Mouse (Mus musculus): ENCODE measurements around the gene Gm16253. TPM values are rescaled to one million over a fixed set of nuclear protein-coding genes. Genes with fewer than 3 reads are reported as not detected.

The Gm16253 gene
- polyA plus RNA-seq, 1 experiment from 2014 or later: not detected

DNA sequence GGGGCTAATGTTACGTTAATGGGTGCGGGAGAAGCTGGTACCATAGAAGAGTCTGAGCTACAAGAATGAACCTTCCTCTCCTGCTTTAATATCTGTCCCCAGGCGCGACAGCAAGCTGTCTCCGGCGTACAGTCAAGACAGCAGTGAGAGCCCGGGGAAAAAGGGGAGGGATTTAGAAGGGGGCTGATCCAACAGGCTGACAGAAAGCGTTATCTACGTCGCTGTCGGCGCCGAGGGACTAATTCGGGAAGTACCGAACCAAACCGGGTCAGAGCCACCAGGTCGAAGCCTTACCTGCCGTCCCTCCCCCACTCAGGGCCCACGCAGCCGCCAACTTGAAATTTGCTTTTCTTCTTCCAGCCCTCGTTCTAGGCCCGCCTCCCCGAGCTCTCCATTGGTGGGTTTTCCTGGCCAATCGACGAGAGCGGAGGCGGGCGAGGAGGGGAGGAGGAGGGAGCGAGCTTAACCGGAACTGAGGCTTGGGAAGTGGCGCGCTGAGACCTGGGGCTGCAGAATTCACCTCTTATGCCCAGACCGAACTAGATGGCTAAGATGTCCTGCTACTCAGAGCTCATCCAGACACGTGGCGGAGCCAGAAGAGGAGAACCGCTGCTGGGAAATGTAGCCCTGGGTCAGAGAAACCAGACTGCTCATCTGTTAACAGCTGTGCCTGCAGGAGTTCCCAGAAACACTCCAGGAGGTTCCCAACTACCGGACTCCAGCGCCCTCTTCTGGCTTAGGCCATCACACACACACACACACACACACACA is 17.2 kb downstream of the Gm16253 start, which contains the start of gene Polr3gl:
Gene Polr3gl, minus strand, starts transcription at position 392 of the 771 bp plus-strand sequence.
- peak; percentile 91 for ATAC-seq (replicated peaks; ENCODE audit: low FRiP score, low read depth)
- H3K4me2 ChIP-seq (ENCODE audit: low read length): peak within 1 kb of the TSS; percentile 75
- H3K9me3 ChIP-seq (replicated peaks; ENCODE audit: low read length): no peaks in the 10 kb centered on the region
- DNase-seq (ENCODE audit: low spot score): peak; percentile 98
- peak; percentile 40; the same call in 1 of the 2 replicates for TF ChIP-seq CTCF (IDR thresholded peaks at IDR 0.05; ENCODE audit: low read depth)
- peak within 1 kb of the TSS; percentile 76; the same call in 1 of the 2 replicates for H3K27ac ChIP-seq
- H3K4me3 ChIP-seq (replicated peaks; ENCODE audit: low read depth, low read length): peak within 1 kb of the TSS; percentile 76
- WGBS: under 1% methylated on average over 37 of the region's 38 CpGs
- H3K9ac ChIP-seq (ENCODE audit: low read depth, low read length): peak within 1 kb of the TSS; percentile 77
- H3K27me3 ChIP-seq (ENCODE audit: insufficient read depth, low read length): 0 out of 2 replicates have a peak, but pooled peaks cover 5% of the 10 kb centered on the region
- H3K4me1 ChIP-seq (replicated peaks; ENCODE audit: insufficient read depth, low read length): peaks cover 19% of the 10 kb centered on the region
- no peaks in the 10 kb centered on the region for H3K36me3 ChIP-seq (ENCODE audit: insufficient read depth, low read length)

DNA sequence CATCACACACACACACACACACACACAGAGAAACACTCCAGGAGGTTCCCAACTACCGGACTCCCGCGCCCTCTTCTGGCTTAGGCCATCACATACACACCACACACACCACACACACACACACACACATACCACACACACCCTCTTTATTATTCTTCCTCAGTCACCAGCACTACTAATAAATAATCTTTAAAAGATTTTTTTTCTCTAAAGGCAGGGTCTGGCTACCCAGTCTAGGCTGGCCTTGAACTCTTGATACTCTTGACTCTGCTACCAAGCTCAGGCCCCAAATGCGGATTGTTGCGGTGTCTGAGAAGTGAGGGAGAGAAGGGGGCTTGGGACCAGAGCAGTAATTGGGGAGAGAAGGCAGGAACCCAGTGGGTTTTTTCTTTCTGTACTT is 18.1 kb downstream of the Gm16253 start:
- WGBS: 79% methylated on average over 5 of the region's 5 CpGs

GRCm38 (mm10) chr3:96595661-96596060 is 18.9 kb downstream of the Gm16253 start:
- no peak overlapping the region for H3K9ac ChIP-seq (ENCODE audit: low read depth, low read length)
- ATAC-seq (replicated peaks; ENCODE audit: low FRiP score, low read depth) (no peak), DNase-seq (ENCODE audit: low spot score) (no peak)
- peaks cover 19% of the 10 kb centered on the region for H3K4me1 ChIP-seq (replicated peaks; ENCODE audit: insufficient read depth, low read length)
- no peak overlapping the region; the same call in 1 of the 2 replicates for H3K4me3 ChIP-seq (replicated peaks; ENCODE audit: low read depth, low read length)
- H3K4me2 ChIP-seq (ENCODE audit: low read length): peak overlapping the region; percentile 84
- no peak for TF ChIP-seq CTCF (IDR thresholded peaks at IDR 0.05; ENCODE audit: low read depth)
- 0 out of 2 replicates have a peak, but pooled peaks cover 5% of the 10 kb centered on the region for H3K27me3 ChIP-seq (ENCODE audit: insufficient read depth, low read length)
- 30% methylated on average over 6 of the region's 6 CpGs for whole genome bisulfite sequencing
- H3K9me3 ChIP-seq (replicated peaks; ENCODE audit: low read length): no peaks in the 10 kb centered on the region
- no peak overlapping the region for H3K27ac ChIP-seq
- no peaks in the 10 kb centered on the region for H3K36me3 ChIP-seq (ENCODE audit: insufficient read depth, low read length)

More for the DNA sequence above, 18.1 kb downstream of the Gm16253 start:
- H3K9ac ChIP-seq (ENCODE audit: low read depth, low read length): no peak overlapping the region
- ATAC-seq (replicated peaks; ENCODE audit: low FRiP score, low read depth): no peak
- peaks cover 19% of the 10 kb centered on the region for H3K4me1 ChIP-seq (replicated peaks; ENCODE audit: insufficient read depth, low read length)
- no peak overlapping the region for H3K4me2 ChIP-seq (ENCODE audit: low read length)
- no peak for TF ChIP-seq CTCF (IDR thresholded peaks at IDR 0.05; ENCODE audit: low read depth)
- no peak overlapping the region for H3K27ac ChIP-seq
- H3K27me3 ChIP-seq (ENCODE audit: insufficient read depth, low read length): 0 out of 2 replicates have a peak, but pooled peaks cover 5% of the 10 kb centered on the region
- H3K4me3 ChIP-seq (replicated peaks; ENCODE audit: low read depth, low read length): no peak overlapping the region
- DNase-seq (ENCODE audit: low spot score): no peak
- H3K36me3 ChIP-seq (ENCODE audit: insufficient read depth, low read length): no peaks in the 10 kb centered on the region
- no peaks in the 10 kb centered on the region for H3K9me3 ChIP-seq (replicated peaks; ENCODE audit: low read length)

GRCm38 (mm10) chr3:96596228-96596707 is 19.5 kb downstream of the Gm16253 start, which contains the start of gene Ankrd34a:
Gene Ankrd34a, plus strand, starts transcription at chr3:96596636.
- peak within 1 kb of the TSS; percentile 47; the same call in 1 of the 2 replicates for H3K27ac ChIP-seq
- H3K36me3 ChIP-seq (ENCODE audit: insufficient read depth, low read length): no peaks in the 10 kb centered on the region
- peaks cover 19% of the 10 kb centered on the region for H3K4me1 ChIP-seq (replicated peaks; ENCODE audit: insufficient read depth, low read length)
- H3K4me2 ChIP-seq (ENCODE audit: low read length): peak within 1 kb of the TSS; percentile 84
- no peak for TF ChIP-seq CTCF (IDR thresholded peaks at IDR 0.05; ENCODE audit: low read depth)
- ATAC-seq (replicated peaks; ENCODE audit: low FRiP score, low read depth): no peak
- H3K27me3 ChIP-seq (ENCODE audit: insufficient read depth, low read length): 0 out of 2 replicates have a peak, but pooled peaks cover 5% of the 10 kb centered on the region
- peak within 1 kb of the TSS; percentile 48 for H3K4me3 ChIP-seq (replicated peaks; ENCODE audit: low read depth, low read length)
- WGBS: 2% methylated on average over 22 of the region's 23 CpGs
- H3K9ac ChIP-seq (ENCODE audit: low read depth, low read length): peak within 1 kb of the TSS; percentile 62
- no peak for DNase-seq (ENCODE audit: low spot score)
- H3K9me3 ChIP-seq (replicated peaks; ENCODE audit: low read length): no peaks in the 10 kb centered on the region

DNA sequence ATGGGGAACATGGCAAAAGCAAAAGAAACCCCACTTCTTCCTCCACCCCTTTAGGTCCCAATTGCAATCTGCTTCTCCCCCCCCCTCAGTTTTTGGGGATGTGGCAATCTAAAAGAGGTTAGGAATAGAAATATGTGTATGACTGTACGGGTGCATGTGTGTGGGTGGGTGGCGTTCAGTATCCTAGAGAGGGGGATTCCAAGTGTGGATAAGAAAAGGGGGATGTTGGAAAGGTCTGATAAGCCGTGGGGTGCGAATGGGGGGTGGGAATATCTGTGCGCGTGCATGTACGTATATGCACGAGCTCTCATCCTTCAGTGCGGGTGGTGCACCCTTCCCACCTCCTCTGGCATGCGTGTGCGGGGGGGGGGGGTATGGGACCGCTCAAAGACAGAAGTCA is 20.1 kb downstream of the Gm16253 start:
- Histone ChIP-seq H3K9me3 (replicated peaks; ENCODE audit: low read length) (no peaks in the 10 kb centered on the region), H3K27me3 (ENCODE audit: insufficient read depth, low read length) (0 out of 2 replicates have a peak, but pooled peaks cover 5% of the 10 kb centered on the region), H3K9ac (ENCODE audit: low read depth, low read length) (peak overlapping the region; percentile 45; the same call in 1 of the 2 replicates), H3K4me3 (replicated peaks; ENCODE audit: low read depth, low read length) (peak overlapping the region; percentile 48), H3K27ac (no peak overlapping the region), H3K36me3 (ENCODE audit: insufficient read depth, low read length) (no peaks in the 10 kb centered on the region), H3K4me2 (ENCODE audit: low read length) (peak overlapping the region; percentile 84), H3K4me1 (replicated peaks; ENCODE audit: insufficient read depth, low read length) (peaks cover 19% of the 10 kb centered on the region)
- WGBS: under 1% methylated on average over 9 of the region's 12 CpGs
- no peak for TF ChIP-seq CTCF (IDR thresholded peaks at IDR 0.05; ENCODE audit: low read depth)
- DNase-seq (ENCODE audit: low spot score): no peak
- no peak for ATAC-seq (replicated peaks; ENCODE audit: low FRiP score, low read depth)

- H3K4me2 ChIP-seq (ENCODE audit: low read length): peak overlapping the region; percentile 84
- WGBS: under 1% methylated on average over 40 of the region's 40 CpGs
- ATAC-seq (replicated peaks; ENCODE audit: low FRiP score, low read depth) (no peak), DNase-seq (ENCODE audit: low spot score) (no peak)
- no peaks in the 10 kb centered on the region for H3K36me3 ChIP-seq (ENCODE audit: insufficient read depth, low read length)
- H3K4me3 ChIP-seq (replicated peaks; ENCODE audit: low read depth, low read length): peak overlapping the region; percentile 48
- no peaks in the 10 kb centered on the region for H3K9me3 ChIP-seq (replicated peaks; ENCODE audit: low read length)
- H3K27me3 ChIP-seq (ENCODE audit: insufficient read depth, low read length): 0 out of 2 replicates have a peak, but pooled peaks cover 5% of the 10 kb centered on the region
- peak overlapping the region; percentile 62 for H3K9ac ChIP-seq (ENCODE audit: low read depth, low read length)
- peaks cover 19% of the 10 kb centered on the region for H3K4me1 ChIP-seq (replicated peaks; ENCODE audit: insufficient read depth, low read length)
- no peak for TF ChIP-seq CTCF (IDR thresholded peaks at IDR 0.05; ENCODE audit: low read depth)
- peak overlapping the region; percentile 47; the same call in 1 of the 2 replicates for H3K27ac ChIP-seq
Measured at GRCm38 (mm10) chr3:96597435-96597891, 20.7 kb downstream of the Gm16253 start.

Data from kidney, postnatal 0 days (tissue).